Mouse (Mus musculus) heart, embryonic 11.5 days (tissue): Measurements from ENCODE around the gene Acer3. TPM values are rescaled to one million over a fixed set of nuclear protein-coding genes. Genes with fewer than 3 reads are reported as not detected.

Experiments used
- polyA plus RNA-seq: library from polyadenylated mRNA; unstranded; fragments of >200 nt; fragmentation: Nextera tagmentation; extraction: Ambion mirVana; gene quantifications from 2 replicates; pipeline ENCODE4 v1.2.1, GENCODE M21; 2014

Acer3 gene
- polyA plus RNA-seq, 1 experiment from 2014 or later: 23.8 TPM

Other genes with a start within 250 kb of the Acer3 start
- gene Myo7a, start 201.7 kb downstream of the Acer3 start, polyA plus RNA-seq: 8.4 and 11.9 TPM in 2 replicates
- gene Omp, start 175.7 kb downstream of the Acer3 start, polyA plus RNA-seq: 0.37 and 0.47 TPM in 2 replicates
- gene Capn5, start 142.9 kb downstream of the Acer3 start, polyA plus RNA-seq: 5.8 and 6.4 TPM in 2 replicates
- gene B3gnt6, start 121.7 kb downstream of the Acer3 start, polyA plus RNA-seq: 0.21 TPM in 1 of 2 replicates, not detected in the other
- gene Tsku, start 40.1 kb upstream of the Acer3 start, polyA plus RNA-seq: 6.4 and 6.8 TPM in 2 replicates
- 0.10 TPM in 1 of 2 replicates, not detected in the other for gene Gucy2d, start 119.2 kb upstream of the Acer3 start, polyA plus RNA-seq
- 3.9 and 6.4 TPM in 2 replicates for gene Lrrc32, start 168.1 kb upstream of the Acer3 start, polyA plus RNA-seq